Mouse (Mus musculus): Measurements from ENCODE around the gene Gpr137c. TPM values are rescaled to one million over a fixed set of nuclear protein-coding genes. Genes with fewer than 3 reads are reported as not detected.

Gpr137c gene
- polyA plus RNA-seq, 1 experiment, result 38.7 TPM

DNA sequence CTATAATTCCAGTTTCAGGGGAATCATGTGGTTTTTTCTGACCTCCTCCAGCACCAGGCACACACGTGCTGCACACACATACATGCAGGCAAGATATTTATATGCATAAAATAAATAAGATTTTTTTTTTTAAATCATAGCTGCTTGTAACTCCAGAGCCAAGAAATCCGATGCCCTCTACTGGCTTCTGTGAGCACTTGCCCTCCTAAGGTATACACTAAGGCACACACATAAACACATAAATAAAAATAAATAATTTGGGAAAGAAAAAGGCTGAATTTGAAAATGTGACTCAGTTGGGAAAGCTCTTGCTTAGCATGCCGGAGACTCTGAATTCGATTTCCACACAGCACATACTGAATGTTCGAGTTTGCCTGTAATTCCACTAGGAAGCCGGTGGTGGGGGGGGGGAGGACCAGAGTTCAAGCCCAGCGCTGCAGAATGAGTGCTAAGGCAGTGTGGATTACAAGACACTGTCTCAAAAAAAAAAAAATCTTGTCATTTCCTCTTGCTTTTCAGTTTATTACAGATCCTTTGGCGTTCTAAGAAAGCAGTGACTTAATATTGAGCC lies 109.6 kb downstream of the Gpr137c start:
- Histone ChIP-seq H3K4me1 (ENCODE audit: control insufficient read depth, insufficient read depth, low read length) (no peaks in the 10 kb centered on the region), H3K4me3 (replicated peaks; ENCODE audit: insufficient read depth, low read depth, low read length) (peak overlapping the region; percentile 39), H3K27ac (ENCODE audit: insufficient read depth, low read length) (no peak overlapping the region), H3K27me3 (ENCODE audit: control insufficient read depth, insufficient read depth, low read length) (no peaks in the 10 kb centered on the region)
- 8% methylated on average over 8 of the region's 8 CpGs for WGBS
- TF ChIP-seq POLR2A (IDR thresholded peaks at IDR 0.05; ENCODE audit: borderline replicate concordance, insufficient read depth, low read length), result no peak
- DNase-seq, result no peak

DNA sequence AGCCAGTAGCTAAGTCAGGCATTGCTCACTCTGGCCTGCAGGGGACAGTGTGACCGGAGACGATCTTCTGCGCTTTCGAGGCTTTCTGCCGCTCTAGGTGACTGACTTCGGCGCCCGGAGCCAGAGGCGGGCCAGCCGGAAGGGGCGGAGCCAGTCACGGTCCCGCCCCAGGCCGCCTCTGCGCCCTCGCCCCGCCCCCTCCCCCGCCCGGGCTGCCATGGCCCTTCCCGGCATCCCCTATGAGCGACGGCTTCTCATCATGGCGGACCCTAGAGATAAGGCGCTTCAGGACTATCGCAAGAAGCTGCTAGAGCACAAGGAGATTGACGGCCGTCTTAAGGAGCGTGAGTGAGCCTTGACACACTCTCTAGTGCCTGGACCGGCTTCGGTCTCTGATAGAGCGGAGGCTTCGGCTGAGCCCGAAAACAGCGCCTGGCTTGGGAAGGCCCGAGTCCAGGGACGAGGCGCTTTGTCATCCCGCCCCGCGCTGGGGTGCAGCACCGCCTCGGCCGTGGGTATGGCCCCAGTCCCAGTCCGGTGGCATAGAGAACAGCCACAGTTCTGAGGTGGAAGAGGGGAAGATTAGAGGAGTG lies 110.2 kb downstream of the Gpr137c start, which contains the start of gene Psmc6:
TSS of gene Psmc6 (plus strand) at position 200 of the 593 bp plus-strand sequence.
- WGBS, result under 1% methylated on average over 44 of the region's 44 CpGs
- H3K27me3 ChIP-seq (ENCODE audit: control insufficient read depth, insufficient read depth, low read length), result no peaks in the 10 kb centered on the region
- H3K4me3 ChIP-seq (replicated peaks; ENCODE audit: insufficient read depth, low read depth, low read length), result peak within 1 kb of the TSS; percentile 96
- no peaks in the 10 kb centered on the region for H3K4me1 ChIP-seq (ENCODE audit: control insufficient read depth, insufficient read depth, low read length)
- TF ChIP-seq POLR2A (IDR thresholded peaks at IDR 0.05; ENCODE audit: borderline replicate concordance, insufficient read depth, low read length) (peak; percentile 82; the same call in 1 of the 2 replicates), CTCF (IDR thresholded peaks at IDR 0.05; ENCODE audit: borderline replicate concordance, insufficient read depth, low read depth, low read length) (peak; percentile 87)
- peak within 1 kb of the TSS; percentile 60; the same call in 1 of the 2 replicates for H3K27ac ChIP-seq (ENCODE audit: insufficient read depth, low read length)
- peak; percentile 92 to 94 for DNase-seq

Other genes starting within 250 kb of the Gpr137c start
- gene Ptger2, start 231.5 kb upstream of the Gpr137c start, polyA plus RNA-seq (2012; rRNA removed), result 0.32 and 0.33 TPM in 2 replicates
- 42.6 and 45.2 TPM in 2 replicates for gene Txndc16, start 611 bp downstream of the Gpr137c start, polyA plus RNA-seq (2012; rRNA removed)
- gene Ero1l, start 99.1 kb downstream of the Gpr137c start, polyA plus RNA-seq (2012; rRNA removed), result 24.9 and 25.8 TPM in 2 replicates
- gene Psmc6, start 110.1 kb downstream of the Gpr137c start, polyA plus RNA-seq (2012; rRNA removed), result 115 and 116 TPM in 2 replicates
- 14.7 and 17.2 TPM in 2 replicates for gene Styx, start 131.4 kb downstream of the Gpr137c start, polyA plus RNA-seq (2012; rRNA removed)
- gene Gnpnat1, start 185.2 kb downstream of the Gpr137c start, polyA plus RNA-seq (2012; rRNA removed), result 14.1 and 14.4 TPM in 2 replicates

Data from cerebellum, adult 2 months (tissue).